Mouse (Mus musculus): ENCODE data around the gene Strn3. TPM values are rescaled to one million over a fixed set of nuclear protein-coding genes. Genes with fewer than 3 reads are reported as not detected.

Strn3 gene
- polyA plus RNA-seq, 1 experiment from 2014 or later, result 63.6 TPM

Other genes with a start within 250 kb of the Strn3 start
- 1.6 TPM in 2 replicates for gene Coch, start 98.6 kb downstream of the Strn3 start, polyA plus RNA-seq (2014; fragmentation: Nextera tagmentation; extraction: Ambion mirVana)
- gene Ap4s1, start 864 bp downstream of the Strn3 start, polyA plus RNA-seq (2014; fragmentation: Nextera tagmentation; extraction: Ambion mirVana), result 29.6 and 34.1 TPM in 2 replicates
- gene Hectd1, start 137.6 kb upstream of the Strn3 start, polyA plus RNA-seq (2014; fragmentation: Nextera tagmentation; extraction: Ambion mirVana), result 52.3 and 55.1 TPM in 2 replicates